Mouse (Mus musculus) hematopoietic stem cell, adult 5-6 weeks (primary cell): ENCODE measurements around the gene Cfap73. TPM values are rescaled to one million over a fixed set of nuclear protein-coding genes. Genes with fewer than 3 reads are reported as not detected.

ENCODE experiments used
- ATAC-seq, 2 experiments: fragments of 125-278 bp in 1 of 2; replicated peaks in 1 of 2; 2 replicates each; pipeline ENCODE4 v1.8.0; 2016 to 2017; ENCODE audit warnings: inconsistent platforms in 2 of 2, mild to moderate bottlenecking in 2 of 2, moderate number of reproducible peaks in 2 of 2, low read depth in 1 of 2, moderate TSS enrichment in 1 of 2; ENCODE audit not compliant: low FRiP score in 2 of 2, poor library complexity in 2 of 2, severe bottlenecking in 2 of 2, insufficient read depth in 1 of 2, low TSS enrichment in 1 of 2
- total RNA-seq: library from RNA; stranded (forward); fragments of 172-1452, 232-1000 nt; gene quantifications from 2 replicates; pipeline ENCODE4 v1.2.3, GENCODE M21; 2017

Cfap73 gene
- total RNA-seq, 1 experiment from 2014 or later: not detected

DNA sequence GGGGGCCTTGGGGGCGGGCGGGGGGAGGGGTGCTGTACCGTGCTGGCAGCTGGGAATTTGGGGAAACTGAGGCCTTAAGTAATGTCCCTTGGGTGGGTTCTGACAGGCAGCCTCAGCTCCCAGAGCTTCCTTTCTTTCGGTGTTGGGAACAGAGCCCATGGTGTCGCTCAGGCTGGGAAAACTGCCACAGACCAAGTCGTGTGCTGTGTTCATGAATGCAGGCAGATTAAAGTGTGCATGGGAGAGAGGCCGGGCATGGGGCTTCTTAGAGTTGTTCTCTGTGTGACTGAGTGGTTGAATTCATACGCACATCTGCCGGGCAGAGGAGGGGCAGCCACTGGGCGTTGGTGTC lies 12.2 kb downstream of the Cfap73 start:
- no peak for ATAC-seq

DNA sequence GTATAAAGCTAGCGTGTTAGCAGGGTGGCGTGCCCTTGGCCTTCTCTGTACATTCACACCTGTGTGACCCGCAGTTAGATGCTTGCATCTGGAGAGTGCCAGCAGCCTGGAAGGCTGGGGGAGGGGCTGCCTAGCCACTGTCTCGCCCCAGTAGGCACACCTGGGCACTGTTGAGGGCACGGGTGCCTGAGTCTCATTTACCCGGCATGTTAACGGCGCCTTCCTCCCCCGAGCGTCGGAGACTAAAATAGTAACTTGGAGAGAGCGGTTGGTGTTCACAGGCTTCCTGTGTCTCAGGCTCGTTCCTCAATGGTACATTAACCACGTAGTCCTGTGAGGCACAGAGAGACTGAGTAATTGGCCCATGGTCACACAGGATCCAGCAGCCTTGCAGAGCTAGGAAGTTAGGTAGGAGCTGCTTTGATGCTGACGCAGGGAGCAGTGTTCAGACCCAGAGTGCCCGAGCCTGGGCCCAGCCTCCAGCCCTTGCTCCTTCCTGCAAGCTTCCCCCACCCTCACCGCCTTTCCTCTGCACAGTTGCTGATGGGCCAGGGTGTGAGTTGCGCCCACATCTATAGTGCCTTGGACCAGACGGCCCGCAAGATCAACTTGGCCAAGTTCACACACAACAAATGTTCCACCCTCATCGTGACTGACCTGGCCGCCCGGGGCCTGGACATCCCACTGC lies 12.8 kb downstream of the Cfap73 start:
- 0 out of 4 replicates have a peak, but pooled peaks of 1 of the 2 experiments have one; percentile 7 for ATAC-seq

DNA sequence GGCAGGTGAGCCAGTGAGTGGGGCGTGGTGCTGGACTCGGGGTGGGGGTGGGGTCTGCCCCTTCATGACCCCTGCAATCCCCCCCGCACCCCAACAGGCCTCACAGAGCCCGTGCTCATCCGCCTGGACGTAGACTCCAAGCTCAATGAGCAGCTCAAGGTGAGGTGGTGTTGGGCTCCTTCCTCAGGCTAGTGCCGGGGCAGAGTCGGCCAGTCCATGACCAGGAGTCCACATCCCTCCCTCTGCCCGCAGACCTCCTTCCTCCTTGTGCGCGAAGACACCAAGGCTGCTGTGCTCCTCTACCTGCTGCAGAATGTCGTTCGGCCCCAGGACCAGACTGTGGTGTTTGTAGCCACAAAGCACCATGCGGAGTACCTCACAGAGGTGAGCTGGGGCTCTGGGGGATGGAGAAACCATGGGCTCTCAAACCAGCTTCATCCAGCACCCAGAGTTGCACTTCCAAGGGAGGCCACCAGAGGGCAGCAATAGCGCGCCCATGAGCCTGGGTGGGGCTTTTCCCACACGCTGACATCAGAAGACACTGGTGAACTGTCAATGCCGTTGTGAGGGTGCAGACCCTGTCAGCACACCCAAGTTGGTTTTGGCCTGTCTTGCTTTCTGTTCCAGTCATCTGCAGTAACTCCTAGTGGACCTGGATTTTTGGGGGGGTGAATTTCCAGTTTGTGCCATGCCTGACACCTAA lies 13.5 kb downstream of the Cfap73 start:
- ATAC-seq: peak; percentile 44 to 46; a peak in 2 of 4 replicates

- no peak for ATAC-seq
Observed at GRCm38 (mm10) chr5:120619201-120619600, 14.8 kb downstream of the Cfap73 start.

DNA sequence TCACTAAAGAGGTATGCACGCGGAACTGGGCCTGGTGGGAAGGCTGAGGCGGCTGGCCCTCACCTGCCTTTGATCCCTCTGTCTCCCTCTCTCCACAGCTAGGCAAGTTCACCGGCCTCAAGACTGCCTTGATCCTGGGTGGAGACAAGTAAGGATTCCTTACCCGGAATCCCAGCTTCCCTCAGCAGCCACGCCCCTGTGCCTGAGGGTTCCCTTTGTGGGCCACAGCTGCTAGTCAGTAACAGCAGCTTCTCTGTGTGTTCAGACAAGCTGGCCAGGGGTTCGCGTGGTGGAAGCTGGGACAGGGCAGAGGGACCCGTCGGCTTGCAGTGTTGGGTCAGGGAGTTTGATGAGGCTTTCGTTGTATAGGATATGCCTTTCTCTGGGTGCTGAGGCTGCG lies 15.3 kb downstream of the Cfap73 start:
- no peak for ATAC-seq

DNA sequence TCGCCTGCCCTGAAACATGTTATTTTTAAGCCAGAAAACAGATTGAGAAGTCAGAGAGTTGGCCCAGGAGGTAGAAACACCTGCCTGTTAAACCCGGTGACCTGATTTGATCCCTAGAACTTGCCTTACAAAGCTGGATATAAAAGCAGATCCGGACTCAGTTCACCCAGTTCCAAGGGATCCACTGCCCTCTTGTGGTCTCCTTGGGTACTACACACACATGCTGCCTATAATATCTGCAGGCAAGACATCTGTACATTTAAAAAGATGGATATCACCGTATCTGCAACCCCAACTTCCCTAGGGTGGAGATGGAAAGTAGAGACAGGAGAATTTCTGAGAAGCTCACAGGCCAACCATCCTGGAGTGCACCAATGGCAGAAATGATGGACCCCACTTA lies 18.1 kb downstream of the Cfap73 start:
- no peak for ATAC-seq

DNA sequence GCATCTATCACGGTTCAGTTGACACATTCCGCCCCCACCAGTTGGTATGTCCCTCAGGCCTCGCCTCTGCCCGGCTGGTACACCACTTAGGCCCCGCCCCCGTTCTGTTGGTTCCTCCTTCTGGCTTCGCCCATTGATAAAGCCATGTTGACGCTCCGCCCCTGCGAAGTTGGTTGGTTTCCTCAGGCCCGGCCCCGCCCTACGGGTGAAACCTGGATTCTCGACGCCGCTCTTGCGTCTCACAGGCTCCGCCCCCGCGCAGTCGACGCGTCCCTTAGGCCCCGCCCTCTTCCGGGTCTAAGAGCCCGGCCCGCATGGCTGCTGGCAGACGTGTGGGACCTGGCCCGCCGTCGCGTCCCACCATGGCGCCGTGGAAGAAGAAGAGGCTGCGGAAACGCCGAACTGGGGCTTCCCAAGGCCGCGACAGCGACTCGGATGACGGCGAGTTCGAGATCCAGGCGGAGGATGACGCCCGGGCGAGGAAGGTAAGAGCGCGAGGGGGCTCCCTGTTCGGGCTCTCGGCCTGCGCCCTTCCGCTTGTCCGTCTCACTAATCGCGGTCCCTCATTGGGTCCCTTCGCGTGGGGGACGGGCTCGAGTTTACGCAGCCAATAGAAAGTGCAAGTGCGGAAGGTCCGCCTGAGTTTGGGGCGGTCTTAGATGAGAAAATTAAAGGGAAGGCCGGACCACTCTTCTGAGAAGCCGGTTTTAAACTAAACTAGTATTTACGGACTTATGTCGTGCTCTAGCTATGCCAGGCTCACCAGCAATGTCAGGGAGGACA lies 21.0 kb downstream of the Cfap73 start:
- peak; percentile 91 to 92 for ATAC-seq

- peak; percentile 75 for ATAC-seq
Observed at GRCm38 (mm10) chr5:120612442-120612821, 21.6 kb downstream of the Cfap73 start, which contains the start of the genes Rita1 and Ddx54. Rita1 (minus strand) TSS chr5:120612589. Ddx54 (plus strand) TSS chr5:120612739.

GRCm38 (mm10) chr5:120611416-120611815 lies 22.6 kb downstream of the Cfap73 start:
- ATAC-seq: no peak

- ATAC-seq: no peak
Observed at GRCm38 (mm10) chr5:120610906-120611305, 23.1 kb downstream of the Cfap73 start.

DNA sequence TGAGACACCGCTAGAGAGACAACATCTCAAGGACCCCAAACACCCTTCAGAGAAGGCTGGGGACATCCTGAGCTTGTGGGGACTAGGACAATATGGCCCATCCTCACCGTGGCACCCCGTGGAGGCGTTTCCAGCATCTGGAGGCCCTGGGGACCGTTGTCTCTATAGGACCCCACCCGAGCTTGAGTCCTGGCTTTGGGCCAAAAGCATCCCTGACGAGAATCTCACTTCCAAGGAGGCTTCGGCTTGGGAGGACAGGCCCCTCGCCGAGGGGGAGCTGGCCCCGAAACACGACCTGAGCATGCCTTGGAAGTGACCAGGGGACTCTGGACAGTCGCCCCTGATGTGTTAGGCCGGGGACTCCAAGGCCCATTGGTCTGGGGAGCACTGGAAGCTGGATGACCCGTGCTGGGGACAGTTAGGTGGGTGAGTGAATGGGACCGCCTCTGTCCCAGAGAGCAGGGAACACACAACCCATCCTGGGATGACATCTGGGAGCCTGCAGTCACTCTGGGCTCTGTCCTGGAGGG lies 24.7 kb downstream of the Cfap73 start:
- ATAC-seq: no peak

DNA sequence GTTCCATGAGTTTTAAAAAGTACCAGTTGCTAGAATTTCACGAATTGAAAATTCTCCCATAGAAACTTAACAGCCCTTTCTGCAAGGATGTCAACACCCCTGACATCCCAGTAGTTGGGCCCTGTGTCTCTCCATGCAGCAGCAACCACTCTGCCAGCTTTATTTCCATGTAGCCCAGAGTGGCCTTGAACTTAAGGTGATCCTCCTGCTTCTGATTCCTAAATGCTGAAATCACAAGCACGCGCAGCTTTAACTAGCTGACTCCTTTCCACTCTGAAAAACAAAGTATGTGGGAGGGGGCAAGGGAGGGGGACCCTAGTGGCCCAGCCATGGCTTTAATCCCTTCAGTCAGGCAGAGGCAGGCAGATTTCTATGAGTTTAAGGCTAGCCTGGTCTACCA lies 26.7 kb downstream of the Cfap73 start:
- ATAC-seq: no peak

GRCm38 (mm10) chr5:120606590-120607200 lies 27.3 kb downstream of the Cfap73 start:
- ATAC-seq: no peak

GRCm38 (mm10) chr5:120605688-120606087 lies 28.3 kb downstream of the Cfap73 start:
- peak; percentile 66 to 73; a peak in 3 of 4 replicates for ATAC-seq

DNA sequence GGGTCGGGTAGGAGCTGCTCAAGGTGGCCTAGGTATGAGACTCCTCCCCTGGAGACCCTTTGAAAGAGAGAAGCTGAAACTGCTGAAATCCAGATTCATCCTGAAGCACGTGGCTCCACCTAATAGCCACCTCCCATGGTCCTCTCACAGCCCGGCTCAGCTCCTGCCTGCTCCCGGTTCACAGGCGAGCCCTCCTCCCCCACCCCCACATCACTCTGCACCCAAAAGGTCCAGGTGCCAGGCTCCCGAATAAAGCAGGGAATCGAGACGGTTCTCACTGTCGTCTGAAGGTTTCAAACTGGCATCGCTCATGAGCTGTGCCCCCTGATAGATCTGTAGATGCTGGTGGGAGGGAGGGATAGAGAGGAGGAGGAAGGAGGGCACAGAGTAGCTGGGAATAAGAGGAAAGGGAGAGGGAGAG lies 28.8 kb downstream of the Cfap73 start:
- no peak for ATAC-seq

DNA sequence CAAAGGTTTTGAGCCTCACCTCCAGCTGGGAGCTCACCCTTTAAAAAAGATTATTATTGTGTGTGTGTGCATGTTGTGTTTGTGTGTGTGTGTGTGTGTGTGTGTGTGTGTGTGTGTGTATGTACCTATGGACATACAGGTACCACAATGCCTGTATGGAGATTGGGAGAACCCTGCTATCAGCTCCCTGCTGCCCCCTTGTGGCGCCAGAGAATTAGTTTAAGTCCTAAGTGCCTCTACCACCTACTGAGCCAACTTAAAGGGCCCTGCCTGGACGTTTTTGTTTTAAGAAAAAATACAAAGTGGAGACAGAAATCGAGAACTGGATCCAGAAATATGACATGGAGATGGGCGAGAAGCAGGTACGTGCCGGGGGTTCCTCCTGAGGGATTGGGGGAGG lies 29.2 kb downstream of the Cfap73 start:
- ATAC-seq: peak; percentile 62 to 67; a peak in 2 of 4 replicates

GRCm38 (mm10) chr5:120603515-120603914 lies 30.5 kb downstream of the Cfap73 start:
- ATAC-seq: no peak
